Mouse (Mus musculus): Measurements from ENCODE around the gene Kalrn.

DNA sequence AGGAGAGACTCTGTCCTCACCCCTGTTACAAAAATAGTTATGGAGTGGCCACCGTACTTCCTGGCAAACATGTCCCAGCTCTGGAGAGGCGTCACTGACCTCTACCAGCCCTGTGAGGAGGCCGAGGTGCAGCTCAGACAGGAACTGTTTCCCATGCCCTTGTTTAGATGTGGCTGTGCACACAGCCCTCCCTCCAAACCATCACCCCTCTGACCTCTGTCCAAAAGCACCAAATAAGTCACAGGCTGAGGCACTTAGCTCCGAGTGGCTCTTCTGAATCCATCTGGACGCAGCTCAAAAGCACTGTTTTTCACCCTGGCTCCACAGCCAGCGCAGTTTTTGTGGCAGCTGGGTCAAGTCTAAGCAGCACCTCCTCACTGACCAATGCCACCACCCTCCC is 220.6 kb downstream of the Kalrn start:
- TF ChIP-seq CTCF (IDR thresholded peaks at IDR 0.05; ENCODE audit: low read depth) (no peak), EP300 (IDR thresholded peaks at IDR 0.05; ENCODE audit: low read depth) (no peak)

Data from heart, postnatal 0 days (tissue).